Mouse (Mus musculus): ENCODE measurements around the gene Gmeb2.

The Gmeb2 gene

DNA sequence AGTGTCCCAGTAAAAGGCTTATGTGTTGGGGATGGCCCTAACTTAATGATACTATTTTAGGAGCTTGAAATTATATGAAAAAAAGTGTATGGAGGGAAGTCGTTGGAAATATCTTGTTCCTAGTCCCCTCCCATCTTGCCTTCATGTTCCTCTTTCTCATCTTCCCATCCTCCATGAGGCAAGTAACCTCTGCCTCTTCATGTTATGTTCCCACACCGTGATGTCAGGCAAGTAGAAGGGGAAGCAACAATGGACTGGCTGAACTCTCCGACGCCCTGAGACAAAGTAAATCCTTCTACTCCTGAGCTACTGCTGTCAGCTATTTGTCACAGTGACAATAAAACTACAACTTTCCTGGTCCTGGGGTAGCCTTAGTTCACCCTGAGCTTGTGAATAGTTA is 13.2 kb downstream of the Gmeb2 start:
- no peak for DNase-seq (ENCODE audit: low spot score)

DNA sequence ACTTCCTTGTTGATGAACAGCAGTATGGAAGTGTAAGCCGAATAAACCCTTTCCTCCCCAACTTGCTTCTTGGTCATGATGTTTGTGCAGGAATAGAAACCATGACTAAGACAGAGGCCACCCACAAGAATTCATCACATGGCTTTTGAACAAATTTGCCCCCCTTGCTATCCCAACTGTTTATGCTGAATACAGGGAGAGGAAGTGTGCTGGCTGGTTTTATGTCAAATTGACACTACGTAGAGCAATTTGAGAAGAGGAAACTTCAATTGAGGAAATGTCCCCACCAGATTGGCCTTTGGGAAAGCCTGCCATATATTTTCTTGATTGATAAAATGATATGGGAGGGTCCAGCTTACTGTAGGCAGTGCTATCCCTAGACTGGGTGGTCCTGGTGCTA is 14.0 kb downstream of the Gmeb2 start:
- no peak for DNase-seq (ENCODE audit: low spot score)

DNA sequence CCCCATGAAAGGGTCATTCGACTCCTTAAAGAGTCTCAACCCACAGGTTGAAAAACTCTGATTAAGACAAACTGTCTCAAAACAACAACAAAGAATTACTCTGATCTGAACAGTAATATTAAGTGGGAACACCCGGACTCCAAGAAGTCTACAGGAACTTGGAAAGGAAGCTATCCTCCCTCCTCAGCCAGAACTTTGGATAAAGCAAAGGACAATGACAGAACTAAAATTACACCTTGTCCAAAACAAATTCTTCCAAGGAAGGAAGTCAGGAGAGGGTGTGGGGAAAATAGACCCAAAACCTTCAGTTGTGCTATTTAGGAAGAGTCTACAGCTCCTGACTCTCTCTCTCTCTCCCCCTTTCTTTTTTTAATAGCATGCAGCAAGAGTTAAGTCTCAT is 15.7 kb downstream of the Gmeb2 start:
- no peak for DNase-seq (ENCODE audit: low spot score)

DNA sequence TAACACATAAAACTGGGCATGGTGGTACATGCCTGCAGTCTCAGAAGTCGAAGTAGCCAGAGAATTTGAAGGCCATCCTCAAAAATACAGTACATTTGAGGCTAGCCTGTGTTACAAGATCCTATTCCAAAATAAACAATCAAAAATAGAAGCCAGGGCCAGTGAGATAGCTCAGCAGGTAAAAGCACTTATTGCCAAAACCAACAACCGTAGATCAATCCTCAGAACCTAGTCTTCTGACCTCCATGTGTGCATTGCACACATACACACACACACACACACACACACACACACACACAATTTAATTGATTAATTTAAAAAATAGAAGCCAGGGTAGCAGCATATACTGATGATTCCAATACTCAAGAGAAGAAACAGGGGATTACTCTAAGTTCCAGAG is 21.0 kb downstream of the Gmeb2 start:
- DNase-seq (ENCODE audit: low spot score) = no peak

DNA sequence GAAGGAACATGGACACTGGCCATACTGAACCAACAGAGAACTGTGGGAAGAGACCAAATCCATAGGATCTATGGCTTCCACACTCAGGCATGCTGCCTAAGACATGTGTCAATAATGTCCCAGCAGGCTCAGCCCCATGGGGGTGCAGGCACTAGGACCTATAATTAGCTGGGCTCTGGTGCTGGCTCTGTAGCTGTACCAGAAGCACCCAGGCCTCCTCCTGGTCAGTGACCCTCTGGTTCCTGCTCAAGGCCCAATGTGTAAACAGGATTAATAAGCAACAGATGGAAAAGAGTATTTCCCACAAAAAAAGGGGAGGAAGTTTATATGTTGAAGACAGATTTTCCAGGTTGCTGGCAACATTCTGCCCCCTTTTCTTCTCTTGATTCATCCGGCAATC is 34.6 kb downstream of the Gmeb2 start:
- no peak for DNase-seq (ENCODE audit: low spot score)

DNA sequence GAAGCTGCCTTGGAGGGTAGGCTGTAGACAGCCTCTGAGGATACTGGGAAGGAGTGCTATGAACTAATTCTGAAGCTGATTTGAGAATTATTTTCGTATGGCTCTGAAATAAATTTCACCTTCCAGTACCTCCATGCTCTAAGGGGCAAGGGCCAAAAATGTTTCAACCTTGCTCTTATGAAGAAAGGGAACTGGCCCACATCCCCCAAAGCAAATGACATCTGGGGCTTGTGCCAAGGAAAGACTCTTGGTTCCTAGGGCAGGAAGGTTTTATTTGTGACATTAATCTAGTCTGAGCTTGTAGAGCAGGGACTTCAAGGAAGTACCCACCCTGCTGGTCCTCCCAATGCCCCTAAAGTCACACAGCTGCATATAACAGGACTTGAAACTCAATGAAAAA is 36.0 kb downstream of the Gmeb2 start:
- DNase-seq (ENCODE audit: low spot score) = no peak

DNA sequence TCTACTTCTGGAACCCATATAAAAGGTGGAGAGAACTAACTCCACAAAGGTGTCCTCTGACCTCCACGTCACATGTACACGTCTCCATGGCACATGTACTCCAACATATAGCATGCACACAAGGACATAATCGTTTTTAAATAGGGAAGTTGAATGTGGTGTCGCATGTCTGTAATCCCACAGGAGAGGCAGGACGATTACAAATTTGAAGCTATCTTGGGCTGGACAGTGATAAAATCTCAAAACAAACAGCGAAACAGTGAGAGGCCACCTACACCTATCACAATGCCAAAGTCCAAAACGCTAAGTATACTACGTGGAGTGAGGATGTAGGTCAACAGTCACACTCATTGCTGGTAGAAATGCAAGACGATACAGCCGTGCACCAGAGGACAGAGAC is 38.6 kb downstream of the Gmeb2 start:
- DNase-seq (ENCODE audit: low spot score) = no peak

DNA sequence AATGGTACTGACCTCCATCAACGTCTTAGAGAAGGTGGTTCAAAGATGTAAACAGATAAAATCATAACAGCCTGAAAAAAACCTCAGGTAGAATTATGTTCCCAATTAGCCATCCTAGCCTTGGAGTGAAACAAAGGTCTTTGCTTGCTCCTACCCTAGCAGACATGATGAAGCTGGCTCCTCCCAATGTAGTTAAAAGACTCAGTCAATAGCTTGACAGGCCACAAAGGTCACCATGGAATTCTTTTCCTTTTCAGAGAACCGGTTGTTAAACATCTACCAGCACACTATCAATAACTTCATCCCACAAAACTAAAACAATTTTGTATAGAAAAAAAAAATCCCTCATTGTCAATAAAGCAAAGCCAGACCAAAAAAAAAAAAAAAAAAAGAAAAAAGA is 42.8 kb downstream of the Gmeb2 start:
- no peak for DNase-seq (ENCODE audit: low spot score)

DNA sequence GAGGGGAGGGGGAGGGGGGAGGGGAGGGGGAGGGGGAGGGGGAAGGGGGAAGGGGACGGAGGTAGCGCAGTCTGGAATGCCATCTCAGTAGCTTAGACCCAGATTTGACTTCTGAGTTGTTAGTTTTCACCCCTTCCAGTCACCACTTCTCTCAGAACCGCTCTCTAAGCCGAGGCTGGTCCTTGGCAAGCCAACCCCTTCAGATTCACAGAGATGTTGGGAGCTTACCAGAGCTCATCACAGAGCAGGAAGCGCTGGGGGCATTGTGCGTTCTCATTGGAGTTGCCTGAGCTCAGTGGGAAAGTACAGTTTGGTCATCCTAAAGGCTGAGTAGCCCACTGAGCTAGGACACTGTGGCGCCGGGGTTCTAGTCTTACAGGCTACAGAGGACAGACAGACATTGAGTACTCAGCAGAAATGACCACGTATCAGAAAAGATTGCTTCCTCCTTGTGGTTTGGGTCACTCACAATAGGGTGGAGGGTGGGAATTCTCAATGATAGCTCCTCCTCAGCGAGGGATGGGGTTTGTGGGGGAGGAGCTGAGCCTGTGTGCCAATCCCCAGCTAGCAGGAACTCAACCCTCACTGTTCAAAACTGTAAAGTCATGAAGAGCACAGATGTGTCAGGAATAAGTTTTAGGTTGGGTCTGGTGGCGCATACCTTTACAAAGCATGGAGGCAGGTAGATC is 44.0 kb downstream of the Gmeb2 start:
- no peak for DNase-seq (ENCODE audit: low spot score)

DNA sequence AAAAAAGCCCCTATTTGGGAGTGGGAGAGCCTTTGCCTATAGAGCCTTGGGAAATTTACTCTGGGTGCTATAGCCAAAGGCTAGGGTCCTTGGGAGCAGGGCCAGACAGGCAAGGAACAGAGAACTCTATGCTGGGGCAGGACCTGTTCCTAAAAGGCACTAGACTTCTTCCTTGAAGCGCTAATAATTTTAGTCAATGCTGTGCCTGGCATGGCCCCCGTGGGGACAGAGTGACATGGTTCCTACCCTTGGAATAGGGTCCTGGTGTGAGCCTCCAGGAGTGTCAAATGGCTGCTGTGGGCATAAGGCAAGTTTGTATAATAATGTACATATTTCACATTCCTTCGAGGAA is 45.5 kb downstream of the Gmeb2 start:
- no peak for DNase-seq (ENCODE audit: low spot score)

DNA sequence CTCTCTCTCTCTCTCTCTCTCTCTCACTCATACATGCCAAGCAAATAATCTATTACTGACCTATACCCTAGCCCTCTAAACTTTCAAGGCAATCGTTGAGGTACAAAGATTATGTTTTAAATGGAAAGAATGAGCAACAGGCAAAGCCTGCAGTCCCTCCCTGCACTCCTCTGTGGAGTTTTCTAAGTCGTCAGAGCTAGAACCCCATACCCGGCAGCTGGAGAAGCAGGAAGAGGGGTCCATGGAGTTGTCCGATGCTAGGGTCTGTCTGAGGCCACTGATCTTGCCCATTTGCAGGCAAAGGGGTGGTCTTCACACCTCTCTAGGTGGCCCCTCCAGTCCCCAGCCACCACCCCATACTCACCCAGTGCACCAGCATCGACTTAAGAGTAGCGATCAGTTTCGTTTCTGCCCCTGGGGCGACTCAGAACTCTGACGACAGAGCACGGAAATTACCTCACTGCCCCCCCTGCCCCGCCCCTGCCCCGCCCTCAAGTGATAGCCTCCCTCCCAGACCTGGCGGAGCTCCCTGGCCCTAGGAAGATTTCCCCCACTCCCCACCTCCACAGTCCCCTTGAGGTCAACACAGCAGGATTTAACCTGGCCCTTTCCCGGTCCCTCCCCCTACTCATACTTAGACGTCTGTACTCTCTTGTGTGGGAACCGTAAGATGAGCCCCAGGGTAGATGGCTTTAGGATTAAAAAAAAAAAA is 46.1 kb downstream of the Gmeb2 start, which contains the start of gene Helz2:
TSS of gene Helz2 (minus strand) at position 426 of the 712 bp plus-strand sequence.
- DNase-seq (ENCODE audit: low spot score) = no peak

DNA sequence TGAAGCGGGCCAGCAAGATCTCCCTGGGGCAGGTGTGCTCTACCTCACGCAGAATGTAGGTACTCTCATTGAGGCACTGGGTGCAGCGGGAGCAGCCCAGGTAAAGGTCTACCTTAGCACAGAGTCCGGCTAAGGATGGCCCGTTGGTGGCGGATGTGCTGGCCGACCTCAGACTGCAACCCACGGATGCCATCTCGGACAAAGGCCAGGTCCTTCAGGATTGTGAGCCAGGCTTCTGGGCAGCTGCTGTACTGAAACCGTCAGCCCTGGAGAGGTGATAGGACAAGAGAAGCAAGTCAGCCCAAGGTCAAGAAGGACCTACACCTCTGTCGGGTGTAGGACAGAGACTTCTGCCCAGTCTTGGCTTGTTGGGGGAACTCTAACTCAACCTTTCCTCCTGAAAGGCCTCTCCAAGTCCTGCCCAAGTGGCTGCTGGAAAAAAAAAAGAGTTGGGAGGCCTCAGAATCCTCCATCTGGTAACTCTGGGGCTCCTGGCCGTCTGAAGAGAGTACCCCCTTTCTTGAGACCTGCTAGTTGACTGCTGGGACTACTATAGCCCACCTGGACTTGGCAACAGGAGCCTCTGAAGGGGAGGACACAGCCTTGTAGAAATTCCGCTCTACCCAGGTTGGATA is 46.9 kb downstream of the Gmeb2 start:
- no peak for DNase-seq (ENCODE audit: low spot score)

DNA sequence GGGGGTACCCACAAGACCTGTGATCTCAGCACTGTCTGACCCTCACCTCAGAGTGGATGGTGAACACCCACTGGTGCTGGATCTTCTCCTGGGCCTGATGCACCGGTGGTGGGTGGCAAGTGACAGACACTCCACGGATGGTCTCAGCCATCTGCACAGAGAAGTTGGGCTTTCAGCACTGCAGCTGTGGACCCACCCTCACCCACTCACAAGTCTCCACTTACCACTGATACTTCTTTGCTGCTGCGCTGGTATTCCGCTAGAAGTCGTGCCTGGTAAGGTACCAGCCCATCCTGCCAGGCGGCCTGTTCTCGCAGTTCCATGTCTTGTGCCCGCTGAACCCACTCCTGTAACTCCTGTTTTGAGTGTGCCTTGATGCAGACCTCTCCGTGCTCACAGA is 48.6 kb downstream of the Gmeb2 start:
- DNase-seq (ENCODE audit: low spot score) = no peak

DNA sequence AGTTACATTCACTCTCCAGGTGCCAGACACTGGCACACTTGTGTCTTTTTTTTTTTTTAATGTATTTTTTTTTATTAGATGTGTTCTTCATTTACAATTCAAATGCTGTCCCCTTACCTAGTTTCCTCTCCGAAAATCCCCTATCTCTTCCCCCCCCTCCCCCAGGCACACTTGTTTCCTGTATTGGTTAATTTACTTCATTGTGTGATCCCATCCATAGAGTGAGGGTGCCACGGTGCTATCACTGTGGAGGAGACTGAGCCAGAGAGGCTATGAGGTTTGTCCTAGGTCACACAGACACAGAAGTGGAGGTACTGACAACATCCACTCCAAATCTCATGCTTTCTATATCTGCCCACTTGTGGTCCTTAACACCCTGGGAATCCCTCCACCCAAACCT is 49.0 kb downstream of the Gmeb2 start:
- no peak for DNase-seq (ENCODE audit: low spot score)

DNA sequence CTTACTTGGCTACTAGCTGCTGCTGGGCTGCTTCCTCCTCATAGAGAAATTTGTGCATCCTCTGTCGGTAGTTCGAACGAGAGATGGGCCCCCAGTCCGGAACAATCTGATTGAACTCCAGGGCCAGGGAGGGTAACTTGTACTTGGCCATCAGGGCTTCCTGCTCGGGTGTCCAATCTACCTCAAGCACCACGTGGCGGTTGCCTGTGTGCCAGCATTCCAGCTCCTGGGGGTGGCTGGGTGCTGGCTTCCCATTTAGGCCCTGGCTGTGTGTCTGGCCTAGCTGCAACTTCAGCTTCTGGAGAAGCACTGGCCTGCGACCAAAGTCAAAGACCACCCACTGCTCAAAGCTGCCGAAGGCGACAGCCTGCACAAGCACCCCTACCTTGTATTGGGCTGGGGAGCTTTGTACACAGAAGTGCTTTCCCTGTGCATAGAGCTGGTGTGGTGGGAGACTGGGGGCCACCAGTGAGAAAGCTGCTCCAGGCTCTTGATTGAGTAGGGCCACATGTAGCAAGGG is 49.7 kb downstream of the Gmeb2 start:
- no peak for DNase-seq (ENCODE audit: low spot score)

DNA sequence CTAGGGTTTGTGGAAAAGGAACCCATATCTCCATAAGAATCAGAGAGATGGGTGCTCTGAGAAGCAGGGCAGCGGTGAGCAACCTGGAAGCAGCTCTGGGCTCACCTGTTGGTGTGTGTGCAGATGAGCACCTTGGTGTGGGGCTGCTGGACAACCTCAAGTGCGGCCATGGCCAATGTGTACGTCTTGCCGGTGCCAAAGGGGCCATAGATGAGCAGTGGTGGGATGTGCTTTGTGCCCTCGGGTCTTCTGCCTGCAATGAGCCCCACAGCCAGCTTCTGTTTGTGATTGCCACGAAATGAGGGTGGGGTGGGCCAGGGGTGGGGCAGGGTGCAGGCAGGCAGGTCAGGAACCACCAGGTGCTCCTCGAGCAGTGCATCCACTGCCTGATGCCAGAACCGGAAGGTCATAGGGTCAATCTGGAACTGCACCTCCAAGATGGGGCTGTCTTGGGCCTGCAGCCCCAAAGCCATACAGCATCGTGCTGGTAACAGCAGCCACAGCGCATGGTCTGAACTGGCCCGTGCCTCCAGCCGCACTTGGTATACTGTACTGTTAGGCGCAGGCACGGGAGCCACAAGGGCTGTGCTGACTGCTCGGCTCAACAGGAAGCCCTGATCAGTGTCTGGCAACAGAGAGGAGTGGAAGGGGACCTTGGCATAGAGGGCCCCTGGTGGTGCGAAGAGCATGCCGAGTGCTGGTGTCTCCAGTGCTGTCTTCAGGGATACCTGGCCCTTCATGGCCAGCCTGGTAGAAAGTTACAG is 50.4 kb downstream of the Gmeb2 start:
- DNase-seq (ENCODE audit: low spot score) = no peak

DNA sequence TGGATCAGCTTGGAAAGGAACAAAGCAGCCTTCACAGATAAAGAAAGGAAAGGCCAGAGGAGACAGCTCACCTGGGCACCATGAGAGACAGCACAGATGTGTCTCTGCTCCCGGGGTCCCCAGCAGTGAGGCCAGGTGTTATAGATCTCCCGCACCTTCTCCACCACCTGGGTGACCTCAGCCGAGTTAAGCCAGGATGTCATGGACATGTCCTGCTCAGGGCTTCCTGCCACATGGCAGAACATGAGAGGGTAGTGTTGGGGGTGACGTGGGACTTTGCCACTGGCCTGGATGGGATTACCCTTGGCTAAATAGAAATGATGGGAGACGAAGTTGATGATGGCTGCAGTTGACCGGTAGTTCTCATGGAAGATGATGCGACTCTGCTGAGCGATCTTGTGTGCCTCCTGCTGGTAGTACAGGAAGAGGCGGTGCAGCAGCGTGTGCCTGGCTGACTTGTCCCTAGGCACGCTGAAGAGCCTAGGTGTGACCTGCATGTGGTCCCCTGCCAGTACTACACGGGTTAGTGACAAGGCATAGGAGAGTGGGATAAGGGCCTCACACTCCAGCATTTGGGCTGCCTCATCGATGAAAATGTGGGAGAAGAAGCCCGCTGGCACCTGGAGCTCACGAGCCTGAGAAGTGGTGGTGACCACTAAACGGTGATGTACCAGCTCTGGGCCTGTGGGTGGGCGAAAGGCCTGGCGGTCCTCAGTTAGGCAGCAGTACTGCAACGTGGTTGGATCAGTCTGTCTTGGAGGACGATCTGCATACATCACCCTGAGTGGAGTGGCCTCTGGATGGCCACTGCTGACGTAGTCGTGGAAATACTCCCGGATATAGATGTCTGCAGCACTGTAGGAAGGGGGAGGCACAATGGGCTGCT is 51.9 kb downstream of the Gmeb2 start:
- DNase-seq (ENCODE audit: low spot score) = no peak

DNA sequence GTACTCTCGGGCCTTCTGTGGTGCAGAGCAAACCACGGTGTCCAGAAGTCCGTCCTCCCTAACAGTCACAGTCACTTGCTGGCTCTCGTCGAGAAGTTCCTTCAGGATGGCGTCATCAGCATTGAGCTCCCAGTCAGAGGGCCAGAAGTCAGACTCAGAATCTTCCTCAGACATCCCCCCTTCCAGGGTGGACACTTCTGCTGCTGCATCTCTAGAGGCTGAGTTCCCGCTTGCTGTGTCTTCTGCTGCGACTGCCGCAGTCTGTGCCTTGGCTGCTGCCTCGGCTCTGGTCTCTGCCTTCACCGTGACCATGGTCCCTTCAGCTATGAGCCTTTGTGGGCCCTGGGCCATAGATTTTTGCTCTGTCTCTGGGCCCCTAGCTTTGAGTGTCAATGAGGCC is 53.2 kb downstream of the Gmeb2 start:
- no peak for DNase-seq (ENCODE audit: low spot score)

DNA sequence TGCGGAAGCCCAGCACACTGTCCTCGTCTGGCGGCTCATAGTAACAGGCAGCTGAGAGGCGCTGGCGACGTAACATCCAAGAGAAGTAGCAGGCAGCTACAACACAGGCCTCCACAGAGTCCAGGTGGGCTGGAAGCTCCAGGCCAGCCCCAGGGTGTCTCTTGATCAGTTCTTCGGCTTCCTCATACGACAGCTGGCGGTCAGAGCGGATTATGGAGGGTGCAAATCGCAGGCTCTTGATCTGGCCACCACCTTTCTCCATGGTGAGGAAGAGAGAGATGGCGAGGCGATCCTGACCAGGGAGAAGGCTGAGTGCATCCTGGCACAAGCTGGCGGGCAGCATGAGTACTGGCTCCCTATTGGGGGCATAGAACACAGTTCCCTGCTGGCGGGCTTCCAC is 54.4 kb downstream of the Gmeb2 start:
- no peak for DNase-seq (ENCODE audit: low spot score)

DNA sequence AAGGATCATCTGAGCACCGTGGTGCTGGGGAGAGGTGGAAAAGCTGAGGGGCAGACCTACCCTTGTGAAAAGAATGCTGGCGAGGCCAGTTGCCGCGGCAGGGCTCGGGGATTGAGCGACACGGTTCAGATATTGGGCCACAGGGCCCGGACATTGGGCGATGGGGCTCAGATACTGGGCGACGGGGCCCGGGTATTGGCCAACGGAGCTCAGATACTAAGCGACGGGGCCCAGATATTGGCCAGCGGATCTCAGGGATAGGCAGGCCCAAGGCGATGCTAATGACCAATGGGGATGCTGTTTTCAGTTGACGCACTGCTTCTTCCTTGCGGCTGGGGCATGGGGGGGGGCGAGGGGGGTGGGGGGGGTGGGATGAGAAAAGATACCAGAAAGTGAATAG is 56.7 kb downstream of the Gmeb2 start:
- DNase-seq (ENCODE audit: low spot score) = no peak

DNA sequence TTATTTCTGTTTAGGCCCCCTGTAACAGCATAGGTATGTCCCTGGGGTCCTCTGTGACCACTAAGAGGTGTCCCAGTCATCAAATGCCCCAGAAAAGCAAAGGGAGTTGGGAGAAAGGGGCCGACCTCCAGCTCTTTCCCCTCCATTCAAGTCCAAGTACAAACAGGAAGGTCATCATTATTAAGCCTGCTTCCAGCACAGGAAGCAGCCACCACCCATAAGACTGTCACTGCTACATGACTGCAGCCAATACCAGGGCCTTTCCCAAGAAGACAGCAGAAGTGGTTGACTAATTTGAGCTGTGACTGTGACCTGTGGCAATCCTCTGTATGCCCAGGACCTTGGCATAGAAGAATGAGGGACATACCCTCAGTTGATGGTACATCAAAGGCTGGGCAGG is 59.5 kb downstream of the Gmeb2 start:
- DNase-seq (ENCODE audit: low spot score) = no peak

DNA sequence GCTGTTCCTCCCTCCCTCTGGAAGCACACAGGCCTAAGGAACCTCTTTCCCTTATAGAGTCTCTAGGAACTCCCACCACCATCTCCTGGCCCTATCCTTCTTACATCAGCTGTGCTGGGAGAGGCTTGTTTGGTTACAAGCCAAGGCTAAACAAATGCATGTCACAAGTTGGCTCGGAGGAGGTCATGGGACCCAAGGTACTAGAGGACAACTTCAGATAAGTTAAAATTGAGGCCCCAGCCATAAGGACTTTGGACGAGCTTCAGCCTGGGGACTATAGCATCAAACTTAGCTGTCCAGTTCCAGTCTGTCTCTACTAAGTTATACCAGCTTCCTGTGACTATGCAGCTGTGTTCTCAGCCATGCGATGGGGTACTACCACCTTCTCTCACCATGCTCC is 60.7 kb downstream of the Gmeb2 start:
- DNase-seq (ENCODE audit: low spot score) = no peak

All from testis, postnatal 14 days (tissue).